Mouse (Mus musculus) cerebellum, postnatal 36 days (tissue): Measurements from ENCODE around the gene Ubc.
"Not testable (repeated sequence)": the region's sequence is repeated elsewhere in the genome, so short reads cannot be mapped to it uniquely, and the experiment has no call there.

Experiments
- DNase-seq, 2 experiments: peaks; one replicate each; pipeline ENCODE4 v3.0.0; 2021 to 2022; ENCODE audit warnings: mixed read lengths in 2 of 2

The Ubc gene

GRCm38 (mm10) chr5:125389579-125390441 is at the start of gene Ubc:
Gene Ubc, minus strand, starts transcription at chr5:125390202.
- peak; percentile 82 to 89 for DNase-seq

- DNase-seq = not testable (repeated sequence)
These were observed 44.3 kb upstream of the Ubc start for GRCm38 (mm10) chr5:125434347-125434746.

- peak; percentile 91 to 94 for DNase-seq
These were observed 43.9 kb upstream of the Ubc start, which contains the start of gene Dhx37 for GRCm38 (mm10) chr5:125433793-125434337. Gene Dhx37, minus strand, starts transcription at chr5:125434121.

GRCm38 (mm10) chr5:125432324-125432723 is 42.3 kb upstream of the Ubc start:
- not testable (repeated sequence) for DNase-seq

- DNase-seq = no peak
These were observed 36.3 kb upstream of the Ubc start for GRCm38 (mm10) chr5:125426343-125426742.

GRCm38 (mm10) chr5:125425698-125426276 is 35.8 kb upstream of the Ubc start:
- DNase-seq = no peak

GRCm38 (mm10) chr5:125419124-125419523 is 29.1 kb upstream of the Ubc start:
- DNase-seq = peak in 1 of 2 experiments; percentile 22

- peak; percentile 60 to 69 for DNase-seq
These were observed 28.6 kb upstream of the Ubc start for GRCm38 (mm10) chr5:125418636-125419035.

- DNase-seq = no peak
These were observed 26.2 kb upstream of the Ubc start for GRCm38 (mm10) chr5:125416183-125416582.

GRCm38 (mm10) chr5:125413763-125414162 is 23.8 kb upstream of the Ubc start:
- DNase-seq = no peak

- DNase-seq = not testable (repeated sequence)
These were observed 22.5 kb upstream of the Ubc start for GRCm38 (mm10) chr5:125412536-125412935.

GRCm38 (mm10) chr5:125411972-125412530 is 22.0 kb upstream of the Ubc start:
- DNase-seq = peak; percentile 67 to 70

- DNase-seq = no peak
These were observed 19.5 kb upstream of the Ubc start for GRCm38 (mm10) chr5:125409348-125410090.

GRCm38 (mm10) chr5:125408842-125409241 is 18.8 kb upstream of the Ubc start:
- DNase-seq = peak; percentile 75 to 76

- no peak for DNase-seq
These were observed 18.0 kb upstream of the Ubc start for GRCm38 (mm10) chr5:125407910-125408575.

GRCm38 (mm10) chr5:125407020-125407830 is 17.2 kb upstream of the Ubc start:
- DNase-seq = no peak

GRCm38 (mm10) chr5:125406322-125407016 is 16.5 kb upstream of the Ubc start:
- DNase-seq = peak in 1 of 2 experiments; percentile 59

- DNase-seq = peak; percentile 79 to 94
These were observed 15.7 kb upstream of the Ubc start for GRCm38 (mm10) chr5:125405546-125406248.

- peak in 1 of 2 experiments; percentile 39 for DNase-seq
These were observed 15.0 kb upstream of the Ubc start for GRCm38 (mm10) chr5:125404903-125405545.
